Mouse (Mus musculus): ENCODE measurements around the gene Dnajb12.

- TF ChIP-seq CTCF (IDR thresholded peaks at IDR 0.05; ENCODE audit: low read depth, low read length) = no peak
- TF ChIP-seq POLR2A (IDR thresholded peaks at IDR 0.05; ENCODE audit: extremely low read depth, insufficient read depth, low read length) = no peak
These were observed 49.8 kb downstream of the Dnajb12 start for GRCm38 (mm10) chr10:59929205-59929604.
